Mouse (Mus musculus) cortical plate, adult 2 months (tissue): ENCODE measurements at regions not wholly inside any gene's neighbourhood (a gene's known extent, or its start where the extent isn't known, plus 50 kb on each side); places are given as distances from the start of the nearest gene placed in this dataset.

Experiments used
- CTCF ChIP-seq: fragments of 200-500 bp; IDR thresholded peaks from 2 replicates; pipeline ENCODE4 v1.5.1; 2011; ENCODE audit warnings: mild to moderate bottlenecking, control low read depth, low read length; ENCODE audit not compliant: insufficient read depth; ENCODE audit errors: extremely low read depth
- POLR2A ChIP-seq: fragments of 200-500 bp; IDR thresholded peaks from 2 replicates; pipeline ENCODE4 v1.6.1; 2011; ENCODE audit warnings: mild to moderate bottlenecking, low read length, control low read depth; ENCODE audit not compliant: insufficient read depth; ENCODE audit errors: extremely low read depth

- TF ChIP-seq POLR2A (no peak), CTCF (no peak)
Observed at GRCm38 (mm10) chr15:96167256-96167655, 120.1 kb upstream of the Arid2 start.
